Mouse (Mus musculus): Measurements from ENCODE around the gene Lig1.

DNA sequence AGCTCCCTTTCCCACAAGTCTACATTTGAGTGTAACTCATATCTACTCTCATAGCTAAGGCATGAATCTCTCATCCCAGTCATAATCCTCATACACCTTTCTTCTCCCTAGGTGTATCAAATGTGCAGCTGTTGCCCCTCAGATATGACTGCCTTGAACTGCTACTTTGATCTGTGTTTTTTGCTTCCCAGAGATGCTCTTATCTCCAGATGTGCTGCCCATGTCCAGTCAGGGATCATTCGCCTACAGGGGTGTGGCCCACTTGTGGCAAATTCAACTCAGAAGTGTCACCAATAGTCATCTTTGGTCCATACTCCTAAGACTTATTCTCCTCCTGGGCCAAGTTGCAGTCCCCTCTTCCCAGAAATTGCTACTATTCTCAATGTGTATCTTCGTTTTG is 750 bp downstream of the Lig1 start:
- TF ChIP-seq GATA1 (IDR thresholded peaks at IDR 0.05; ENCODE audit: low read length) (peak; percentile 29; the same call in 1 of the 2 replicates), TAL1 (IDR thresholded peaks at IDR 0.05; ENCODE audit: low read length) (peak; percentile 44; the same call in 2 of the 3 replicates)
